Mouse (Mus musculus) left cerebral cortex, adult 18-20 months (tissue): ENCODE data around the gene Rem2. TPM values are rescaled to one million over a fixed set of nuclear protein-coding genes. Genes with fewer than 3 reads are reported as not detected.

Source experiments
- DNase-seq, 2 experiments: peaks; one replicate each; pipeline ENCODE4 v3.0.0; 2021 to 2022; ENCODE audit warnings: low spot score in 2 of 2, mixed read lengths in 1 of 2
- long read RNA-seq, 2 experiments: library from polyadenylated mRNA; stranded (forward); transcript quantifications; one replicate each; pipeline ENCODE4 v2.0.0; 2021
- total RNA-seq, 2 experiments: library from RNA; stranded (reverse); gene quantifications; 2 replicates each; pipeline ENCODE4 v1.2.3; 2021

Gene Rem2
- 1 to 10 TPM; 4.2 to 7.5 TPM for total RNA-seq
- long read RNA-seq, experiment 1, transcript Rem2-202 (5 exons, 1,884 nt): major isoform, 5 of 6 reads
- long read RNA-seq, experiment 1, partial matches to known transcripts: 0 of 6 reads
- long read RNA-seq, experiment 1, other reads (novel, unspliced or antisense): 1 of 6 reads
- long read RNA-seq, experiment 2, transcript Rem2-202 (5 exons, 1,884 nt): major isoform, 9 of 10 reads
- long read RNA-seq, experiment 2, partial matches to known transcripts: 1 of 10 reads
- long read RNA-seq, experiment 2, other reads (novel, unspliced or antisense): 0 of 10 reads

DNA sequence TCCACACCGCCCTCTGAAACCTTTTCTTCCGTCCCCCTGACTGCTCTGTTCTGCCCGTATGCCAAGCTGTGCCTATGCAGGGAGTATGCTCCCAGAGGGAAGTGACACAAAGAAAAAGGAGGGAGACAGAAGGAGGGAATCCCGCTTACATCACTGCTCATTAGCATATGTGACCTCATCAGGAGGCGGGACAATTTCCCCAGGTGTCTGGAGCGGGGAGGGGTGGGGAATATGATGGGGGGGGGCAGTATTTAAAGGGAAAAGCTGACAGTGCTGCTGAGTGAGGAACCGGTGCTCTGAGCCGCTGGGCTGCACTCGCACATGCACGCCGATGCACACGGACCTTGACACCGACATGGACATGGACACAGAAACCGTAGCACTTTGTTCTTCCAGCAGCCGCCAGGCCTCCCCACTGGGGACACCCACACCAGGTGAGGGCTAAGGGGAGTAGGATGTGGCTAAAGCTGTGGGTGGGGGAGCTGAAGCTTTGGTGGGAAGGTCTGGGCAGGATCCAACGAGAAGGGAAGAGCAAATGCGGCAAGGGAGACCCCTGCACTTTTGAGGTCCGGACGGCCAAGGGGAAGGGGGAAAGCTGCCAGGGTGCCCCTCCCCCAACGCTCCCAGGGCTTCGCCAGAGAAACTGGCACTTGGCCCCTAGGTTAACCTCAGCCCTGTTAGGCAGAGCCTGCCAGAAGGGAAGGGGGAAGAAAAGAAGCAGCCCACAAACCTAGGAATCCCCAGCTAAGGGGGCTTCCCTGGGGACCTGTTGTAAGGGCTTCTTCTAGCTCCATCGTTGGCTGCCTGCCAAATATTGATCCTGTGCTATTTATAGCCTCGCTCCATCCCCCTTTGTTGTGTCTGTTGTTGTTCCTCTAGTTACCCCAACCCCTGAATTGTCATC is at the start of gene Rem2:
Gene Rem2, plus strand, starts transcription at position 160 of the 904 bp plus-strand sequence.
- peak; percentile 65 to 67 for DNase-seq

- DNase-seq: peak; percentile 87 to 93
Observed at GRCm38 (mm10) chr14:54426689-54427398, 49.1 kb upstream of the Rem2 start, which contains the start of gene Mrpl52. Gene Mrpl52, plus strand, starts transcription at chr14:54426909.

DNA sequence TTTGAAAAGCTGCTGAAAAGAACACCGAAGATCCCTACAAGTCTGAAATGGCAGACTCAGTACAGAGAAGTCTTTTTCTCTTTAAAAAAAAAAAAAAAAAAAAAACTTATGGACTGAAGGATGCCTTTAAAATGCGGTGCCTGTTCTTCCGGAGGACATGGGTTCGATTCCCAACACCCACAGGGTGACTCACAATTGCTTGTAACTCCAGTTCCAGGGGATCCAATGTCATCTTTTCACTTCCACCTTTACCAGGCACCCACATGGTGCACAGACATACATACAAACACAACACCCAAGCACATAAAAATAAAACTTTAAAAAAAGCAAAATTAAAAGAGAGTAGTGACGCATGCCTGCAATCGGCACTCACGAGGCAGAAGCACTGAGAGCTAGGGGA is 48.2 kb upstream of the Rem2 start:
- no peak for DNase-seq

- DNase-seq: no peak
Observed at GRCm38 (mm10) chr14:54428421-54428820, 47.5 kb upstream of the Rem2 start.

GRCm38 (mm10) chr14:54429332-54430093 is 46.4 kb upstream of the Rem2 start:
- DNase-seq: no peak

- no peak for DNase-seq
Observed at GRCm38 (mm10) chr14:54430406-54431145, 45.3 kb upstream of the Rem2 start.

GRCm38 (mm10) chr14:54431334-54432077 is 44.4 kb upstream of the Rem2 start, which contains the start of gene Mmp14:
Gene Mmp14, plus strand, starts transcription at chr14:54431612.
- peak; percentile 27 to 41 for DNase-seq

DNA sequence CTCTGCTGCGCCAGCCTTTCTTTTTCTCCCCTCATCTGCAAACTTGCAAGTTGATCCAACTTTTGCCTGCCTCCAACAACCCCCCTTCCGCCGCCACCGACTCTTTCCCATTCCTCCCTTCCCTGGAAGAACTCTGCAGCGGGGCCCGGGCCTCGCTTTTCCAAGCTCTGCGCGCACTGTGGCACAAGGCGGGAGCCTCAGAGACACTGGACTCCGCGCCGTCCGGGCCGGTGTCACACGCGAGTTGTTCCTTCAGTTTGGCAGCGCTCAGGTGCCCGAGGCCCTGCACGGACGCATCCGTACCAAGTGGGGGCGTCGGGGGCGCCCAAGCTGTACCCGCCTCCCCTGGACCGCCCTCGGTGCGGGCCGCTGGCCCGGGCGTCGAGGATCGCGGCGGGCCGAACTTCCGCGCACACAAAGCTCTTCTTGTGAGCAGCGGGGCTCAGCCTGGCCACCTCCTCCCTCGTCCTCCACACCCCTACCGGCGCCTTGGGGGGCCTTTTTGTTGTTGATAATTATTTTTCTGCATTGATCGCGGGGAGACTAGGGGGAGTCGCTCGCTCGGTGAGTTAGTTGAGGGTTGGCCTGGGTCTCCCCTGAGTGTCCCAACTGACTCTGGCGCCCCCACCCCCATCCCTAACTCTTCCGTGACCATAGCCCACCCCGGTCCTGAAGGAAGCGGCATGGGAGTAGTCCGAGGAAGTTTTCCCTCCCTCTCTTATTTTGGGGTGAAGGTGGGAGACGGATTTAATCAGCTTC is 43.6 kb upstream of the Rem2 start:
- no peak for DNase-seq

DNA sequence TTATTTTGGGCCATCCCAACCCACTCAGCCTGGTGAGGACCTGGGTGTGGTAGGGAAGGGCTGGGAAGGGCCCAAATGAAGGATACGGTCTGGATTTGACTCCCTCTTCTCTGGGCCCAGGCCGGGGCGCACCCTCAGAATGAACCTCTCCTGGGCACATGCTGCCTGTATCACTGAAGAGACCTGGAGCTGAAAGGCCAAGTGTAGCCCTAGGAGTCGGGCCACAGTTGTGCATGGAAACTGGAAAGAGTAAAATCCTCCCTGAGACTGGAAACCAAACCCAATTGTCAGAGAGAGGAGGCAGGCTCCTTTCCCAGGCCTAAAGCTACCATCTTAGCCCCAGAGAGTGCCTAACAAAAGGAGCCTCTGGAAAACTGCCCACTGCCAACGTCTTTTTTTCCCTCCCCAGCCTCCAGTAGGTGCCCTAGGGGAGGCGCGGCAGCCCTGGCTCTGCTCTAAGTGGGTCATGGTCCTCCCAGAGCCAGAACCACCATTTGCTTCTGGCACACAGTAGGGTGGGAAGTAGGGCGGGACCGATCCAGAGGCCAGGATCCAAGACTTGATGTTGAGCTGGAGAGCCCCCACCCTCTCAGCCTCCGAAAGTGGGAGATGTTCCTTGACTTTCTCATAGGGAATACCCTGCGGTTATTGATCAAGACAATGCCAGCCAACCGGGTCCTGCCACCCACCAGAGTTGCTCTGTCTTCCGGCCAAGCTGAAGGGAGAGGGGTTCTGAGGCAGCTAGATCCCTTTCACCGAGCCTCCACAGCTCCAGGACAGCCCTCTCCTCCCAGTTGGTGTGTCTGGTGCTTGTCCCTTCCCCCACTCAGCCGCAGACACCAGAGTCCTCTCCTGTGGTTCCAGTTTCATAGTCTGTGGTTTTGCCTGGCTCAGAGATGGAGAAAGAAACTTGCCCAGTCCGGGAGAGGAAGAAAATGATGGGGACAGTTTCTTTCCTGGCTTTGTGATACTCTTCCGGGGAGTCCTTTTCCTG is 42.8 kb upstream of the Rem2 start:
- DNase-seq: no peak

DNA sequence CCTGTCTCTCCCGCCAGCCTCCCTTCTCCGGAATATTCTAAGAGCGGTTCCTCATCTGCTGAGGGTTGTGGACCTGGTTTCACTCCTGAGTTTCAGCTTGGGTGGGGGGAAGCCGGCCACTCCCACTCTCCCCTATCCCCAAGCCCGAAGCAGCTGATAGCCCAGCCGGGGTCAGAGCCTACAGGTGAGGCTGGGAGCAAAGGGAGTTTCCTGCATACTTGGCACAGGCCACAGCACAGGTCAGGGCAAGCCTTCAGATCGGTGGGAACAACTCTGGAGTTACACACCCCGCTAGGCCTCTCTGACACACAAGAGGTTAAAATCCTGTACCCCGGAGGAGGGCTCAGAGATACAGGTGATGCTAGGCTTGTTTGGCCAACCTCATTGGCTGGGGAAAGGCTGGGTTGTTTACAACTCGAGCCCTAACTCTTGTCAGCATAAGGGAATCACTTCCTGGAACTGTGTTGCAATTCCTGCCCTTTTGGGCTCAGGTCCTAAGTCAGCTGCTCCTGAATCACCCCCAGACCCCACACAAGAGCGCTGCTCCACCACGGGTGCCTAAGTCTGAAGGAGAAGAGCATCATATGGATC is 41.9 kb upstream of the Rem2 start:
- no peak for DNase-seq

DNA sequence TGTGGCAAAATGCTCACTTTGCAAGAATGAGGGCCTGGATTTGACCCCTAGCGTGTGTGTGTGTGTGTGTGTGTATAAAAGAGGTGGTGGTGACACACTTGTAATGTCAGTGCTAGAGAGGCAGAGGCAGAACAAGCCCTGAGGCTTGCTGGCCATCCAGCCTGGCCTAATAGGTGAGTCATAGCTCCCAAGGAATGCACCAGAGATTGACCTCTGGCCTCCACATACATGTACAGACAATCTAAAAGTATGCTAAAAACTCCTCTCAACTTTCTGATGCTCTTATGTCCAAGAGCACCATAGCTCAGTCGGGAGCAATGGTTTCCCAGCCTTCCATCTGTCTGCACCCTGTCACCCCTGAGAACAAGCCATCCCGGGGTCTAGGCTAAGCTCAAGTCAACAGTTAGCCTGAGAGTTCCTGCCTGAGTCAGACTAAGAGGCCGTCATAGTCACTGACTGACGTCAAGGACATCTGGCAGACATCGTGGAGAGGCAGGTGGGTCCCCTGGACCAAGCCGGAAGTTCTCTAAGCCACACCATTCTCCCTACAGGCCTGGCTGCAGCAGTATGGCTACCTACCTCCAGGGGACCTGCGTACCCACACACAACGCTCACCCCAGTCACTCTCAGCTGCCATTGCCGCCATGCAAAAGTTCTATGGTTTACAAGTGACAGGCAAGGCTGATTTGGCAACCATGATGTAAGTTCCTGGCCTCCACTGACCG is 40.5 kb upstream of the Rem2 start:
- DNase-seq: no peak

- DNase-seq: no peak
Observed at GRCm38 (mm10) chr14:54439155-54439554, 36.7 kb upstream of the Rem2 start.

GRCm38 (mm10) chr14:54439610-54440009 is 36.3 kb upstream of the Rem2 start:
- DNase-seq: no peak

DNA sequence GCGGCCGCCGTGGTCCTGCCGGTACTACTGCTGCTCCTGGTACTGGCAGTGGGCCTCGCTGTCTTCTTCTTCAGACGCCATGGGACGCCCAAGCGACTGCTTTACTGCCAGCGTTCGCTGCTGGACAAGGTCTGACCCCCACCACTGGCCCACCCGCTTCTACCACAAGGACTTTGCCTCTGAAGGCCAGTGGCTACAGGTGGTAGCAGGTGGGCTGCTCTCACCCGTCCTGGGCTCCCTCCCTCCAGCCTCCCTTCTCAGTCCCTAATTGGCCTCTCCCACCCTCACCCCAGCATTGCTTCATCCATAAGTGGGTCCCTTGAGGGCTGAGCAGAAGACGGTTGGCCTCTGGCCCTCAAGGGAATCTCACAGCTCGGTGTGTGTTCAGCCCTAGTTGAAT is 35.4 kb upstream of the Rem2 start:
- no peak for DNase-seq

DNA sequence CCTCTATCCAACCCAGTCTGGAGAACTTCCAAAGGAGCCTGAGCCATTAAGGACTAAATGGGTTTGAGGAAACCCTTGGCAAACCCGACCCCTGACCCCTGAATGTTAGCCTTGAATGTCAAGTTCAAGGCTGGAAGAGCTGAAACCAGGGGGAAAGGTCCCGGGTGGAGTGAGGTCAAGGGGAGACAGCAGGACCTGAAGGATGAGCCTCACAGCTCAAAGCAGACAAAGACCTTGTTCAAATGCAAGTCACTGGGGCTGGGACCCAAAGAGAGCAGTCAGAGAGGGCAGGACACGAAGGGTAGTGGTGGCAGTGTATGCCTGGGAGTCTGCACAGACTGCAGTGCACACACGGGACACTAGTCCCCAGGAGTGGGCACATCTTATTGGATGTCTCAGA is 34.5 kb upstream of the Rem2 start:
- no peak for DNase-seq

DNA sequence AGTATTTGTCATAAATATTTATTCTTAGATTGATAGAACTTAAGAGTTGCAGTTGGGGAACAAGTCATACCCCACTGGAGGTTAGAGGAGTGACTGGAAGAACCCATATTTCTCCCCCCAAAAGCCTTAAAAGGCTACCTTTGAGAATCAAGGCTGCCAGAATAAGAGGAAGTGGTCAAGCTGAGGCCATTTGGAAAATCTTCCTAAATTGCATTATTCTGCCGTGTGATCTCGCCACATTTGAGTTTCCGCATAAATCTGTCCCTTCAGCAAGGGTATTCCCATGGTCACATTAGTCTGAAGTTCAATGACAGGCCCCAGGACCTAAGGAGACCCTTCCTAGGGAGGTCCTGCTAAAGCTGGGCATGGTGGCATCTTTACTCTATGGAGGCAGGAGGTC is 33.4 kb upstream of the Rem2 start:
- DNase-seq: no peak
